Mouse (Mus musculus) hindbrain, embryonic 14.5 days (tissue): ENCODE measurements around the gene Sla2. TPM values are rescaled to one million over a fixed set of nuclear protein-coding genes. Genes with fewer than 3 reads are reported as not detected.
"Not testable (repeated sequence)": the region's sequence is repeated elsewhere in the genome, so short reads cannot be mapped to it uniquely, and the experiment has no call there.

ENCODE experiments used
- ATAC-seq: fragments of 200-750 bp; cut with Nextera tagmentation; 2 replicates; pipeline ENCODE4 v1.8.0; 2017; ENCODE audit warnings: moderate number of reproducible peaks, mild to moderate bottlenecking, moderate TSS enrichment, moderate library complexity; ENCODE audit not compliant: low FRiP score
- DNase-seq: peaks from one replicate; pipeline ENCODE4 v3.0.0-alpha.2; 2015; ENCODE audit warnings: low spot score
- H3K27ac ChIP-seq: fragments of 300-500 bp; sonication (generic); 2 replicates; pipeline ENCODE4 v1.5.1; 2014; ENCODE audit warnings: mild to moderate bottlenecking, moderate library complexity
- H3K27me3 ChIP-seq: fragments of 300-500 bp; sonication (generic); 2 replicates; pipeline ENCODE4 v1.6.1; 2014; ENCODE audit warnings: mild to moderate bottlenecking, low read length, mixed read lengths; ENCODE audit not compliant: control insufficient read depth, insufficient read depth
- H3K36me3 ChIP-seq: fragments of 300-500 bp; sonication (generic); replicated peaks from 2 replicates; pipeline ENCODE4 v1.6.1; 2014; ENCODE audit not compliant: control insufficient read depth, insufficient read depth
- H3K4me1 ChIP-seq: fragments of 300-500 bp; sonication (generic); replicated peaks from 2 replicates; pipeline ENCODE4 v1.6.1; 2014; ENCODE audit warnings: antibody characterized with exemption, low read length, mixed read lengths; ENCODE audit not compliant: control insufficient read depth, insufficient read depth
- H3K4me2 ChIP-seq: fragments of 300-500 bp; sonication (generic); replicated peaks from 2 replicates; pipeline ENCODE4 v1.6.1; 2014; ENCODE audit warnings: mild to moderate bottlenecking, moderate library complexity
- H3K4me3 ChIP-seq: fragments of 300-500 bp; sonication (generic); replicated peaks from 2 replicates; pipeline ENCODE4 v1.5.1; 2014; ENCODE audit warnings: mild to moderate bottlenecking, low read length
- H3K9ac ChIP-seq: fragments of 300-500 bp; sonication (generic); 2 replicates; pipeline ENCODE4 v1.6.1; 2014
- H3K9me3 ChIP-seq: fragments of 300-500 bp; sonication (generic); 2 replicates; pipeline ENCODE4 v1.6.1; 2016; ENCODE audit warnings: low read length; ENCODE audit not compliant: control insufficient read depth
- WGBS: fragments of 180-500 bp; shearing (Covaris S2); extraction: QIAGEN DNeasy Blood & Tissue Kit; methylation state at CpG from one replicate; pipeline ENCODE4 v1.1.7; 2014; 5-methylcytosine and 5-hydroxymethylcytosine counted together
- polyA plus RNA-seq: library from polyadenylated mRNA; unstranded; fragments of >200 nt; fragmentation: Nextera tagmentation; extraction: Ambion mirVana; gene quantifications from 2 replicates; pipeline ENCODE4 v1.2.1, GENCODE M21; 2014

Gene Sla2
- polyA plus RNA-seq, 1 experiment from 2014 or later = 0.20 TPM

DNA sequence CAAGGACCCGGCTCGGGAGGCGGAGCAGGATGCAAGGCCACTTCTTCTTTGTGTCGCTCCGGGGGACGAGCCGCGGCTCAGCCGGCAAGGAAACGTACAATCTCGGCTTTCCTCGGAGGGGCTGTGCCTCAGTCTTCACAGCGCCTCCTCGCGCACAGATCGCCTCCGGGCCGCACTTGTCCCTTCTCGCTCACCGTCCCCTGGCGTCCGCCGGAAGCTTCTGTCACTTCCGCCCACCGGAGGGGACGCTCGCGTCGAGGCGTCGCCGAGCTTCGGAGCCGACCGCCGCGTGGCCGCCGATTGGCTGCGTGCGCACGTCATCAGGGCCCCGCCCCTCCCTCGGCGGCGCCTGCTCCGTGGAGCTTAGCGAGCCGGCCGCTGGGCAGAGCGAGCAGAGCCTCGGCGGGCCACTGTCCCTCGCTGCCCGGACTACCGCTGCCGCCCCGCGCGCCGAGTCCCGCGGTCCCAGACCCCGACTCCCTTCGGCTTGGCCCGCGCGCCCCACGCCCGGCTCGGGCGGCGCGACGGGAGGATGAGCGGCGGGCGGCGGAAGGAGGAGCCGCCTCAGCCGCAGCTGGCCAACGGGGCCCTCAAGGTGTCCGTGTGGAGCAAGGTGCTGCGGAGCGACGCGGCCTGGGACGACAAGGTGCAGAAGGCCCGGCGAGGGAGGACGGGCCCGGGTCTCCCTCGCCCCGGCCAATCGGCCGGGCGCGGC, 24.1 kb downstream of the Sla2 start, which contains the start of gene Rab5if:
TSS of gene Rab5if (plus strand) at position 357 of the 715 bp plus-strand sequence.
- peak; percentile 98 for DNase-seq
- Histone ChIP-seq H3K4me1 (peaks cover 22% of the 10 kb centered on the region), H3K36me3 (peaks cover 35% of the 10 kb centered on the region), H3K4me3 (peak within 1 kb of the TSS; percentile 66), H3K9me3 (no peaks in the 10 kb centered on the region), H3K27ac (peak within 1 kb of the TSS; percentile 90), H3K4me2 (peak within 1 kb of the TSS; percentile 86), H3K9ac (peak within 1 kb of the TSS; percentile 83), H3K27me3 (no peaks in the 10 kb centered on the region)
- WGBS = under 1% methylated on average over 89 of the region's 98 CpGs
- peak; percentile 96 for ATAC-seq

DNA sequence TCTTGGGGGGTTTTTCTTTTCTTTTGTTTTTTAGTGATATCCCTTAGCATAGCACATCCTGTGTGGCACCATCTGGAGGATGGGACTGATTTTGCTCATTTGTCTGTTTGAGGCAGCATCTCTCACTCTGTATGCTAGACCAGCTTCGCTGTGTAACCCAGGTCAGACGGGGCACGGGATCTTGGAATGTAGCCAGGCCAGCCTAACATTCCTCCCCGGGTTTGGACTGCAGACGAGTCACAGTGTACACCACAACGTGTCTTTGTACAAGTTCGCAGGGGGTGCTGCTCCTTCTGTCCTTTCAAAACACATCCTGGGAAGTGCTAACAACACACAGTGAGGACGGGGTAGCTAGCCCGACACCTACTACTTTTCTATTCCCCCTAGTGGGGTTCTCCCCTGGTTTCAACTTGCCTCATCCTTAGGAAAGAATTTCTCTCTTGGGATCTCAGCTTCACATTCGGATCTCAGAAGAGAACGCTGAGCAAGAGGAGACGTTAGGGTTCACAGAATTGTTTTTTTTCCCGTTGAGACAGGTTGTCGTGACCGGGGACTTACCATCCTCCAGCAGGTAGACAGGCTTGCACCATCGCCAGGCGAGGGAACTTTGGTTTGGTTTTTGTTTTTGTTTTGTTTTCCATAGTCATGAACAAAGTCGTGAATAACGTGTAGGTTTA, 24.8 kb downstream of the Sla2 start:
- Histone ChIP-seq H3K4me3 (peak overlapping the region; percentile 66), H3K9ac (peak overlapping the region; percentile 83), H3K4me1 (peaks cover 22% of the 10 kb centered on the region), H3K4me2 (peak overlapping the region; percentile 72), H3K27me3 (no peaks in the 10 kb centered on the region), H3K27ac (peak overlapping the region; percentile 90), H3K36me3 (peaks cover 27% of the 10 kb centered on the region), H3K9me3 (no peaks in the 10 kb centered on the region)
- DNase-seq = peak; percentile 47
- under 1% methylated on average over 19 of the region's 19 CpGs for WGBS
- no peak for ATAC-seq

DNA sequence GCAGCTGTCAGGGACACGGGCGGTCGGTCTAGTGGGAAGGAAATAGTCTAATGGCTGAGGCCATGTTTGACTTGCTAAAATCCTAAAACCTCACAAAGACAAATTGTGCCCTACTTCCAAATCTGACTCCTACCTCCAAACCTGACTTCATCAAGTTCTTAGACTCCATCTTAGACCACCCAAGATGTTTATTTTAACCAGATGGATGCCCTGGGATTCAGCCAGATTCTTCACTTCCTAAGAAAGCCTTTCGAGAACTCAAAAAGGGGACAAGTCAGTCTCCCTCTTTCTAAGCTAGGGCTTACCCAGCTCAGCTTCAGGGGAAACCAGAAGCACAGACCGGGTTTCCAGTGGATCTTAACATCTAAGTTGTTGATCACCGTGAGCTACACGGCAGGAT, 28.3 kb downstream of the Sla2 start:
- Histone ChIP-seq H3K36me3 (peaks cover 12% of the 10 kb centered on the region; the same call in 1 of the 2 replicates), H3K9ac (no peak overlapping the region), H3K27ac (no peak overlapping the region), H3K4me3 (no peak overlapping the region), H3K4me2 (no peak overlapping the region), H3K9me3 (no peaks in the 10 kb centered on the region), H3K27me3 (no peaks in the 10 kb centered on the region), H3K4me1 (peaks cover 11% of the 10 kb centered on the region)
- 91% methylated on average over 7 of the region's 7 CpGs for WGBS
- DNase-seq (no peak), ATAC-seq (no peak)

DNA sequence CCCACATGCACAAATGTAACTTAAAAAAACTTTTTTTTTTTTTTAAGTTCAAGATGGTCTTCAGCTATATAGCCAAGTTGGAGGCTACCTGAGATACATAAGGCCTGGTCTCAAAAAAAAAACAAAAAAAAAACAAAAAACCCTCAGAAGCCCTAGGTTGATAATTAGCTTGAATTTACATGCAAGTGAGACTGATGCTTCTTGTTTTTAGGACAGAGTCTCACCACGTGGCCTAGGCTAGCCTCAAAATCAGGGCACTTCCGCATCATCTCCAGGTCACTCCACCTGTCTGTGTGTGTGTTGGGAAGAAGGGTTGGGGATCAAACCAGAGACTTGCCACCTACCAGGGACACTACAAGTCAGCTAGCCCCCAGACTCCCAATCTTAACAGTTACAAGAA, 29.2 kb downstream of the Sla2 start, which contains the start of gene 4930518I15Rik:
TSS of gene 4930518I15Rik (minus strand) at position 112 of the 400 bp plus-strand sequence.
- Histone ChIP-seq H3K9ac (no peak within 1 kb of the TSS; the same call in 1 of the 2 replicates), H3K4me3 (no peak within 1 kb of the TSS), H3K27me3 (no peaks in the 10 kb centered on the region), H3K4me1 (peaks cover 10% of the 10 kb centered on the region), H3K27ac (no peak within 1 kb of the TSS), H3K4me2 (no peak within 1 kb of the TSS), H3K36me3 (peaks cover 13% of the 10 kb centered on the region; the same call in 1 of the 2 replicates), H3K9me3 (no peaks in the 10 kb centered on the region)
- no peak for DNase-seq
- no peak for ATAC-seq
- WGBS = 90% methylated on average over 2 of the region's 2 CpGs

DNA sequence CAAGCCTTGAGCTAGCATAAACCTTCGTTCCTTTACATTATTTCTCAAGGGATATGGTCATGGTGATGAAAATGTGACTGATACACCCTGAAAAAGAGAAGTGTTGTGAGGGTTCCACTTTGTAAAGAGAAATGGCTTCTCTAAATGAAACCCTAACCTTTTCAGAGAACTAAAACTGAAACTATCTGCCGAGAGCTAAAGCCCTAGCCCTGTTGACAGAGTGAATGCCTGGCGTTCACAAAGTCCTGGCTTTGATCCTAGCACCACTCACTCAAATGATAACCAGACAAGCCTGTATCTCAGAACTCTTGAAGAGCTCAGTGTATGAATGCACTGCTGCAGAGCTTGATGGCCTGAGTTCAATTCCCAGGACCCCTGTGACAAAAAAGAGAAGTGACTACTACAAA, 29.6 kb downstream of the Sla2 start:
- DNase-seq (no peak), ATAC-seq (no peak)
- Histone ChIP-seq H3K4me2 (no peak overlapping the region), H3K9ac (no peak overlapping the region), H3K9me3 (no peaks in the 10 kb centered on the region), H3K27ac (no peak overlapping the region), H3K27me3 (no peaks in the 10 kb centered on the region), H3K4me3 (no peak overlapping the region), H3K36me3 (peaks cover 15% of the 10 kb centered on the region; the same call in 1 of the 2 replicates), H3K4me1 (peaks cover 10% of the 10 kb centered on the region)
- 86% methylated on average over 3 of the region's 3 CpGs for WGBS

DNA sequence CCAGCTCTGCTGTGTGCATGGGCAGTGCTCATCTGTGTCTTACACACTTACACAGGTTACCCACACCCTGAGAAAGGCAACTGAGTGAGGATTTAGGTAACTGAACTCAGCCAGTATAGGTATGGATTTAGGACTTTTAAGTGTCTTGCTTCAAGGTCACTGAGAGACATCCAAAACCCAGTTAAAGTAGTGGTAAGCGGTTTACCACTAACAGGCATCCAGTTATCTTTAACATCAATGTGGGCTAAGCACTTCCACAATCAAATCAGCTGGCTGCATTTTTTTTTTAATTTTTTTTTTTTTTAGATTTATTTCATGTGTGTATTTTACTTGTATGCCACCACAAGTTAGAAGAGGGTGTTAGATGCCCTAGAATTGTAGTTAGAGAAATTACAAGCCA, 30.7 kb downstream of the Sla2 start:
- H3K36me3 ChIP-seq = peaks cover 25% of the 10 kb centered on the region
- WGBS = 92% methylated on average over 1 of the region's 1 CpGs
- peaks cover 3% of the 10 kb centered on the region for H3K4me1 ChIP-seq
- no peak overlapping the region for H3K9ac ChIP-seq
- DNase-seq (no peak), ATAC-seq (no peak)
- H3K9me3 ChIP-seq = no peaks in the 10 kb centered on the region
- H3K4me2 ChIP-seq = no peak overlapping the region
- no peaks in the 10 kb centered on the region for H3K27me3 ChIP-seq
- H3K27ac ChIP-seq = no peak overlapping the region
- no peak overlapping the region for H3K4me3 ChIP-seq

DNA sequence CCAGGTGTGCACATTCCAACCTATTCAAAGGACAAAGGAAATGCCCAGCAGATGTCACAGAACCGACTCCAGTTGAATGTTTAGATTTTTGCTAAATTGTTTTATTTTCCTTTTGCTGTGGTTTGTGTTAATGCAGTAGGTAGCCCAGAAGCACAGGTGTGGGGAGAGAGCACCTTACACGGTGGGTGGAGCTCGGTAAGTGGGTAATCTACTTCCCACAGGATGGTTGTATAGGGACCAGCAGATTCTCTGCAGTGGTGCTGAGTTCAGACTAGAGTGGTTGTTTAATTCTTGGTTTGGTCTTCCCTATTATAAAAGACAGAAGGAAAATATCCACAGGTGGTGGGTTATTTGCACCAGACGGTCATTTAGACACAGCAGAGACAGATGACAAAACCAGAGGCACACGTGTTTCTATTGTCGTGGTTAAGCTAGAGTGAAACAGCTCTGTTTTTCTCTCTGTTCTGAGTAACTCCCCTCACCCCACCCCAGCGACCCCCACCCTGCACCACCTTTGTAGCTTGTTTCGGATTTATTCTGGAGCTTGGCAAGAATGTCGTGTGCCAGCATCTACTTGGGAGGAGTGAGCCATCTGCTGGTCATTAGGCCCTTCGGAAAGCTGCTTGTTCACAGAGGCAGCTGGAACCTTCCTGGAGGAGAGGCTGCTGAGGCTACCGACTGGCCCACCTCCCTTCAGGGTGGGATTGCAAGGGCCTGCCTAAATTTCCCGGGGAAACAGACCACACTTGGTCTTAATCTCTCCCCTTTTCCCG, 32.8 kb downstream of the Sla2 start:
- DNase-seq = peak; percentile 60
- 50% methylated on average over 13 of the region's 13 CpGs for WGBS
- H3K9me3 ChIP-seq, H3K27ac ChIP-seq, H3K4me1 ChIP-seq, H3K4me3 ChIP-seq, H3K9ac ChIP-seq, H3K27me3 ChIP-seq, H3K4me2 ChIP-seq: not testable (repeated sequence)
- peak; percentile 46; the same call in 1 of the 2 replicates for ATAC-seq
- H3K36me3 ChIP-seq = peaks cover 37% of the 10 kb centered on the region

DNA sequence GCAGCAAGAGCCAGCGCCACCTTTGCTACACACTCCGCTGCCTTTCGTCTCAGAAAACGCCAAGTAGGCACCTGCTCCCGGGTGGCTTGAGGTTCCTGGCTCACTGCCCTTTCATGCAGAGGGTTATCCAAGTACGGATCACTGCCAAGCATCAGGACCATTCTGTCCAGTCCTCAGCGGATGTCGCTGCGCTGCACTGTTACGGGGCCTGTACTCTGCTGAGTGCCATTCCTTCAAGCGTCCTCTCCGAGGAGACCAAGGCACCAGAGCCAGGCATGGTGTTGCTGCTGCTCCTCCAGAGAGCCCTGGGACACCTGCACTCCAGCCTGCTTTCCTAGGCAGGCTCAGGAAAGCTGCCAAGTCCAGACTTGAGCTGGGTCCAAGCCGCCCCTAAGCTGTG, 33.4 kb downstream of the Sla2 start:
- 71% methylated on average over 8 of the region's 13 CpGs for WGBS
- H3K27me3 ChIP-seq, H3K4me3 ChIP-seq, H3K4me1 ChIP-seq, H3K9me3 ChIP-seq, H3K9ac ChIP-seq, H3K4me2 ChIP-seq, DNase-seq, H3K27ac ChIP-seq: not testable (repeated sequence)
- peaks cover 37% of the 10 kb centered on the region for H3K36me3 ChIP-seq
- ATAC-seq = peak; percentile 53; the same call in 1 of the 2 replicates

DNA sequence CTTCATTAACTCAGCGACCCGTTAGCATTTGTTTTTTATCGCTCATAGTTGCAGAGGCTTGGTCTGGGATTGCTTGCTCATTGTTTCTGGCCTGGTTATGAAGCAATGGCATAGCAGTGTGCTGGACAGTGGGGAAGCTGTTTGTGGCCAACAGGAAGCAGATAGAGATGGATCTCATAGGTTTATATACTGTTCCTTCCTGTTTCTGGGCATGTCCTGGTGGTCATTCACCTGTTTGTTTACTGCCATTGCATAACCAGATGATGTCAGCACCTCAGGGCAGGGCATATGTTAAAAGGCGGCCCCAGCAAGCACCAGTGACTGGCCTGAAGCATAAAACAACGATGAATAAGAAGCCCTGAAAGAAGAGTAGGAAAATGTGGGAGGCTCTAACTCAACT, 36.5 kb downstream of the Sla2 start:
- H3K9me3 ChIP-seq = no peaks in the 10 kb centered on the region
- DNase-seq (no peak), ATAC-seq (no peak)
- H3K4me1 ChIP-seq = 0 out of 2 replicates have a peak, but pooled peaks cover 5% of the 10 kb centered on the region
- WGBS = 90% methylated on average over 5 of the region's 5 CpGs
- H3K9ac ChIP-seq = no peak overlapping the region
- H3K4me2 ChIP-seq = no peak overlapping the region
- H3K27me3 ChIP-seq = no peaks in the 10 kb centered on the region
- no peak overlapping the region for H3K27ac ChIP-seq
- no peak overlapping the region for H3K4me3 ChIP-seq
- peaks cover 28% of the 10 kb centered on the region; the same call in 1 of the 2 replicates for H3K36me3 ChIP-seq
